9 mouse cellular contexts compared by ENCODE assay signal in the genomic region with DNA sequence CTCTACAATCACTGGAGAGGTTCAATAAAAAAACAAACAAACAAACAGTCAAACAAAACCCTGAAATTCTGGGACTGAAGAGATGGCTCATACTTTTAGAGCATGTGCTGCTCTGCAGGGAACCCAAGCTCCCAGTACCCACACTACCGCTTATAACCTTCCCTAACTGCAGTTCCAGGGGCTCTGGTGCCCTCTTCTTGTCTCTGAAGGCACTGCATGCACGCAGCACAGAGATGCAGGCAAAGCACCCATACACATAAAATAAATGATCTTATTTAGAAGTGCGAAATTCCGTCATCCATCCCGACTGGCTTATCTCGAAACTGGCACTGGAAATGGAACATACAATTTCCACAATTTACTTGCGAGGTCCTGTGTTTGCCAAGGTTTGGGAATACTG.
DNase-seq lines count a peak whose midpoint lies in the region; ATAC-seq and TF ChIP-seq lines count a peak whose summit lies in the region.
"Had no signal": no experiment of that assay in that cellular context is flagged by ENCODE, and none has a peak within 500 bp of the region (broad histone marks: within the 10 kb centered on the region; RNA-seq: fewer than 3 reads in every experiment).

No protein-coding gene starts in this region.

- no peak overlapping the region for H3K27ac ChIP-seq in forebrain, postnatal 0 days (ENCODE audit: low read depth, low read length)
- no peak overlapping the region for H3K27ac ChIP-seq in forebrain, embryonic 13.5 days
- no peak overlapping the region for H3K27ac ChIP-seq in forebrain, embryonic 10.5 days
- H3K27ac ChIP-seq: limb, embryonic 15.5 days had no signal

- H3K36me3 ChIP-seq in forebrain, postnatal 0 days (ENCODE audit: insufficient read depth), result no peaks in the 10 kb centered on the region
- no peaks in the 10 kb centered on the region for H3K36me3 ChIP-seq in forebrain, embryonic 13.5 days (ENCODE audit: poor library complexity, severe bottlenecking)
- H3K36me3 ChIP-seq in forebrain, embryonic 10.5 days (replicated peaks), result no peaks in the 10 kb centered on the region
- H3K36me3 ChIP-seq: limb, embryonic 15.5 days had no signal

- no peak overlapping the region for H3K4me2 ChIP-seq in forebrain, postnatal 0 days (ENCODE audit: low read depth)
- no peak overlapping the region for H3K4me2 ChIP-seq in forebrain, embryonic 13.5 days
- H3K4me2 ChIP-seq: limb, embryonic 15.5 days had no signal

- no peaks in the 10 kb centered on the region for H3K27me3 ChIP-seq in forebrain, postnatal 0 days (ENCODE audit: insufficient read depth, low read length)
- H3K27me3 ChIP-seq in forebrain, embryonic 13.5 days, result no peaks in the 10 kb centered on the region
- H3K27me3 ChIP-seq in forebrain, embryonic 10.5 days (ENCODE audit: poor library complexity, severe bottlenecking), result peaks cover 18% of the 10 kb centered on the region
- H3K27me3 ChIP-seq: limb, embryonic 15.5 days had no signal

- no peak for ATAC-seq in forebrain, postnatal 0 days
- no peak for ATAC-seq in forebrain, embryonic 13.5 days

- H3K4me3 ChIP-seq in forebrain, postnatal 0 days (ENCODE audit: low read depth, low read length), result no peak overlapping the region
- no peak overlapping the region for H3K4me3 ChIP-seq in forebrain, embryonic 13.5 days
- no peak overlapping the region for H3K4me3 ChIP-seq in forebrain, embryonic 10.5 days
- H3K4me3 ChIP-seq: limb, embryonic 15.5 days had no signal

- no peak overlapping the region for H3K9ac ChIP-seq in forebrain, postnatal 0 days
- H3K9ac ChIP-seq in forebrain, embryonic 13.5 days, result no peak overlapping the region
- H3K9ac ChIP-seq: limb, embryonic 15.5 days had no signal

- no peaks in the 10 kb centered on the region for H3K4me1 ChIP-seq in forebrain, postnatal 0 days (ENCODE audit: insufficient read depth)
- peaks cover 7% of the 10 kb centered on the region for H3K4me1 ChIP-seq in forebrain, embryonic 13.5 days
- peaks cover 28% of the 10 kb centered on the region for H3K4me1 ChIP-seq in forebrain, embryonic 10.5 days
- H3K4me1 ChIP-seq: limb, embryonic 15.5 days had no signal

- no peaks in the 10 kb centered on the region for H3K9me3 ChIP-seq in forebrain, postnatal 0 days (ENCODE audit: low read length)
- H3K9me3 ChIP-seq in forebrain, embryonic 13.5 days (replicated peaks), result no peaks in the 10 kb centered on the region
- H3K9me3 ChIP-seq in forebrain, embryonic 10.5 days, result no peaks in the 10 kb centered on the region
- H3K9me3 ChIP-seq: limb, embryonic 15.5 days had no signal

- no peak for DNase-seq in forebrain, postnatal 0 days
- peak; percentile 8 for DNase-seq in right cerebral cortex, postnatal 4 days
- no peak for DNase-seq in right cerebral cortex, postnatal 36 days (ENCODE audit: low spot score in 2 of 2)
- DNase-seq in kidney, postnatal 4 days, result peak; percentile 21 to 27
- DNase-seq in frontal cortex, postnatal 10 days (ENCODE audit: low spot score in 2 of 2), result no peak
- no peak for DNase-seq in ovary, postnatal 36 days (ENCODE audit: low spot score)
- DNase-seq in forebrain, embryonic 10.5 days (ENCODE audit: extremely low spot score, low spot score), result no peak

- 69% methylated on average over 7 of the region's 7 CpGs for WGBS in forebrain, postnatal 0 days
- 72% methylated on average over 7 of the region's 7 CpGs for WGBS in forebrain, embryonic 13.5 days
- 69% methylated on average over 7 of the region's 7 CpGs for WGBS in forebrain, embryonic 10.5 days

- peak; percentile 49 for TF ChIP-seq CTCF in forebrain, postnatal 0 days (IDR thresholded peaks at IDR 0.05; ENCODE audit: low read depth)

Comparison
In these comparisons a context has a peak if more than half of its experiments do, and no peak if none do; other contexts are left out.
1. DNase-seq: peak in right cerebral cortex, postnatal 4 days (single experiment) and kidney, postnatal 4 days (2 of 2); none in forebrain, postnatal 0 days (single experiment), right cerebral cortex, postnatal 36 days (0 of 2), frontal cortex, postnatal 10 days (0 of 2), ovary, postnatal 36 days (single experiment) and forebrain, embryonic 10.5 days (single experiment).